Mouse (Mus musculus) midbrain, postnatal 0 days (tissue): Measurements from ENCODE around the gene Vwa7. TPM values are rescaled to one million over a fixed set of nuclear protein-coding genes. Genes with fewer than 3 reads are reported as not detected.
"Not testable (repeated sequence)": the region's sequence is repeated elsewhere in the genome, so short reads cannot be mapped to it uniquely, and the experiment has no call there.

Experiments
- ATAC-seq: fragments of 200-750 bp; cut with Nextera tagmentation; 2 replicates; pipeline ENCODE4 v1.8.0; 2017; ENCODE audit warnings: moderate number of reproducible peaks, mild to moderate bottlenecking, moderate TSS enrichment, moderate library complexity; ENCODE audit not compliant: low FRiP score
- DNase-seq: peaks from one replicate; pipeline ENCODE4 v3.0.0-alpha.2; 2015; ENCODE audit warnings: low spot score
- H3K27ac ChIP-seq: fragments of 300-500 bp; sonication (generic); 2 replicates; pipeline ENCODE4 v1.5.1; 2014; ENCODE audit warnings: low read depth, mild to moderate bottlenecking, low read length, mixed read lengths
- H3K27me3 ChIP-seq: fragments of 300-500 bp; sonication (generic); 2 replicates; pipeline ENCODE4 v1.6.1; 2014; ENCODE audit warnings: low read length, control low read depth, mixed read lengths; ENCODE audit not compliant: insufficient read depth
- H3K36me3 ChIP-seq: fragments of 300-500 bp; sonication (generic); 2 replicates; pipeline ENCODE4 v1.6.1; 2014; ENCODE audit warnings: low read length, control low read depth, mixed read lengths; ENCODE audit not compliant: insufficient read depth
- H3K4me1 ChIP-seq: fragments of 300-500 bp; sonication (generic); 2 replicates; pipeline ENCODE4 v1.6.1; 2014; ENCODE audit warnings: mild to moderate bottlenecking, control low read depth, antibody characterized with exemption, low read length, mixed read lengths; ENCODE audit not compliant: insufficient read depth
- H3K4me2 ChIP-seq: fragments of 300-500 bp; sonication (generic); 2 replicates; pipeline ENCODE4 v1.6.1; 2014; ENCODE audit warnings: low read depth, mild to moderate bottlenecking, low read length, mixed read lengths; ENCODE audit not compliant: poor library complexity, severe bottlenecking
- H3K4me3 ChIP-seq: fragments of 300-500 bp; sonication (generic); 2 replicates; pipeline ENCODE4 v1.5.1; 2014; ENCODE audit warnings: low read depth, mild to moderate bottlenecking, low read length, moderate library complexity
- H3K9ac ChIP-seq: fragments of 300-500 bp; sonication (generic); replicated peaks from 2 replicates; pipeline ENCODE4 v1.6.1; 2014; ENCODE audit warnings: mild to moderate bottlenecking, low read length, moderate library complexity, mixed read lengths; ENCODE audit not compliant: poor library complexity, severe bottlenecking
- H3K9me3 ChIP-seq: fragments of 300-500 bp; sonication (generic); 2 replicates; pipeline ENCODE4 v1.6.1; 2016; ENCODE audit warnings: low read length, control low read depth
- CTCF ChIP-seq: IDR thresholded peaks from 2 replicates; pipeline ENCODE4 v1.5.1; 2016; ENCODE audit warnings: antibody characterized with exemption, mild to moderate bottlenecking
- WGBS: fragments of 180-500 bp; shearing (Covaris S2); extraction: QIAGEN DNeasy Blood & Tissue Kit; methylation state at CpG from one replicate; pipeline ENCODE4 v1.1.7; 2014; 5-methylcytosine and 5-hydroxymethylcytosine counted together
- polyA plus RNA-seq: library from polyadenylated mRNA; unstranded; fragments of >200 nt; fragmentation: Nextera tagmentation; extraction: Ambion mirVana; gene quantifications from 2 replicates; pipeline ENCODE4 v1.2.1, GENCODE M21; 2015
- total RNA-seq: library from RNA; depleted of rRNA; stranded (reverse); fragments of >200 nt; gene quantifications from 2 replicates; pipeline ENCODE4 v1.2.3, GENCODE M21; 2014

Vwa7 gene
- total and polyA plus RNA-seq, 2 experiments from 2014 or later: 0.14 to 0.44 TPM

GRCm38 (mm10) chr17:35031880-35032279, 15.5 kb downstream of the Vwa7 start:
- H3K9ac ChIP-seq: no peak overlapping the region
- H3K9me3 ChIP-seq: no peaks in the 10 kb centered on the region
- no peak overlapping the region for H3K4me2 ChIP-seq
- no peak overlapping the region for H3K4me3 ChIP-seq
- no peak overlapping the region for H3K27ac ChIP-seq
- WGBS: 91% methylated on average over 7 of the region's 7 CpGs
- no peak for ATAC-seq
- no peak for TF ChIP-seq CTCF
- H3K36me3 ChIP-seq: no peaks in the 10 kb centered on the region
- H3K27me3 ChIP-seq: no peaks in the 10 kb centered on the region
- DNase-seq: no peak
- H3K4me1 ChIP-seq: no peaks in the 10 kb centered on the region

DNA sequence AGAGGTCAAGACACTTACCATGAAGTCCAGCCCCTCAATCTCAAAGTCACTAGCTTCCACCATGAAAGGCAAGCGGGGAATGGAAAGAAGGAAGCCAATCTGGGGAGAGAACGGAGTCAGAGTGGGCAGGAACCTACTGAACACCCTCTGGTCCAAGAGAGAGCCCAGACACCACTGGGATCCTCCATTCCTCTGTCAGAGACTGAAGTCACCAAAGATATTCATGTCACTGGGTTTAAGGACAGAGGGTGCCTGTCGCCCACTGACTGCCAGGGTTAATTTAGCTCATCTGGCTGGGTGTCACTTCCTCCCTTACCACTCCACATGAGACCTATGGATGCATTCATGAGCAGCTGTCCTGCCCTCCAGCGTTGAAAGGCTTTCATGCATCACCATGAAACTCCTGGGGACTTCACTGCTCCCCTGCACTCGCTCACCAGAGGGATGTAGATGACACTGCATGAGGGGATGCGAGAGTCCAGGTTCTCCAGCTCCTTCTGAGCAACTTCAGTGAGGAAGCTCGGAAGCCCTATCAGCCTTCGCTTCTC, 16.0 kb downstream of the Vwa7 start:
- Histone ChIP-seq H3K4me1 (no peaks in the 10 kb centered on the region), H3K27me3 (no peaks in the 10 kb centered on the region), H3K9me3 (no peaks in the 10 kb centered on the region), H3K4me3 (no peak overlapping the region), H3K27ac (no peak overlapping the region), H3K36me3 (no peaks in the 10 kb centered on the region), H3K4me2 (no peak overlapping the region), H3K9ac (no peak overlapping the region)
- WGBS: 75% methylated on average over 8 of the region's 8 CpGs
- no peak for ATAC-seq
- no peak for TF ChIP-seq CTCF
- no peak for DNase-seq

- WGBS: 77% methylated on average over 1 of the region's 1 CpGs
- not testable (repeated sequence) for H3K27me3 ChIP-seq, DNase-seq, H3K4me1 ChIP-seq, H3K9ac ChIP-seq, H3K36me3 ChIP-seq, H3K9me3 ChIP-seq, H3K4me3 ChIP-seq, ATAC-seq, H3K27ac ChIP-seq, H3K4me2 ChIP-seq
These were observed 17.3 kb downstream of the Vwa7 start for GRCm38 (mm10) chr17:35033703-35034102.

- Histone ChIP-seq H3K9me3 (no peaks in the 10 kb centered on the region), H3K27me3 (no peaks in the 10 kb centered on the region), H3K36me3 (no peaks in the 10 kb centered on the region), H3K9ac (no peak overlapping the region), H3K4me3 (no peak overlapping the region), H3K27ac (no peak overlapping the region), H3K4me1 (no peaks in the 10 kb centered on the region), H3K4me2 (no peak overlapping the region)
- no peak for DNase-seq
- TF ChIP-seq CTCF: no peak
- 81% methylated on average over 6 of the region's 6 CpGs for WGBS
- no peak for ATAC-seq
These were observed 18.5 kb downstream of the Vwa7 start for GRCm38 (mm10) chr17:35034896-35035295.

DNA sequence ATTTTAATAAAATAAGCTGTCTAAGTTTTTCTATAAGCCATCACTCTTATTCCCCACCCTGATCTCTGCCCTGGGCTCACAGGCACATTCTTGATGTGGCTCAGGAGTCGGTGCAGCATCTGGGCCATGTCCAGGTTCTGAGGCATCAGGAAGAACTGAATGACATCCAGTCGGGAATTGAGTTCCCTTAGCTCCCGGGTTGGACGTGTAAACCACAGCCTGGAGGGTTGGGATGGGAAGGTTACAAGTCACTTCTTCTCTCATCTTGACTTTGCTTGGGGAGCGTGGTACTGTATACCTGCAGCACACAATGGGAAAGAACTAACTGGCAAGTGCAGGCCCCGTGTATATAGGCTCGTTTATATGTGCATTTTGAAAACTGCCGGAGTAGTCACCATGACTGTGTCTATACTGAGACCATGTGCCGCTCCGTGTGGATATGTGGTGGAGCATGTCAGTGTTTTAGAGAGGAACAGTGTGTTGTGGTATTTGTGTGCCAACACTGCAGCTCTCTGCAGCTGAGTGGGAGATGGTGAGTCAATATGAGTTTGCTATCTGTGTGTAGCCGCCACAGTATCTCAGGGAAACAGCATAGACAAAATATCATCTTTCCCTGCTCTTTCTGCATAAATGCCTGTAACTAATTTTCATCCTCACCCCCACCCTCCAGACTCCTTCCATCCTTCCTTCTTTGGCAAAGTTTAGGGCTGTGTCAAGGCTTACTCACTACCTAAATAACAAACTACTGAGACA, 22.9 kb downstream of the Vwa7 start:
- DNase-seq (no peak), ATAC-seq (no peak)
- Histone ChIP-seq H3K4me1 (no peaks in the 10 kb centered on the region), H3K27me3 (no peaks in the 10 kb centered on the region), H3K9me3 (no peaks in the 10 kb centered on the region), H3K27ac (no peak overlapping the region), H3K9ac (no peak overlapping the region), H3K4me2 (no peak overlapping the region), H3K4me3 (no peak overlapping the region), H3K36me3 (no peaks in the 10 kb centered on the region)
- no peak for TF ChIP-seq CTCF
- WGBS: 90% methylated on average over 11 of the region's 11 CpGs

- TF ChIP-seq CTCF: no peak
- ATAC-seq: no peak
- no peak overlapping the region for H3K4me2 ChIP-seq
- no peaks in the 10 kb centered on the region for H3K9me3 ChIP-seq
- H3K36me3 ChIP-seq: no peaks in the 10 kb centered on the region
- H3K27ac ChIP-seq: no peak overlapping the region
- no peaks in the 10 kb centered on the region for H3K27me3 ChIP-seq
- WGBS: 94% methylated on average over 4 of the region's 4 CpGs
- no peak for DNase-seq
- no peak overlapping the region for H3K9ac ChIP-seq
- no peaks in the 10 kb centered on the region; the same call in 1 of the 2 replicates for H3K4me1 ChIP-seq
- H3K4me3 ChIP-seq: no peak overlapping the region
These were observed 27.4 kb downstream of the Vwa7 start for GRCm38 (mm10) chr17:35043794-35044193.
